Mouse (Mus musculus): ENCODE measurements around the gene Cklf.
"Not testable (repeated sequence)": the region's sequence is repeated elsewhere in the genome, so short reads cannot be mapped to it uniquely, and the experiment has no call there.

GRCm38 (mm10) chr8:104308341-104308740, 57.7 kb downstream of the Cklf start:
- not testable (repeated sequence) for TF ChIP-seq CTCF, EP300 (IDR thresholded peaks at IDR 0.05; ENCODE audit: low read depth)

All from liver, embryonic 14.5 days (tissue).